11 mouse cellular contexts compared by ENCODE assay signal in genomic region chr2:122233341-122233740, GRCm38 (mm10). TPM values are rescaled to one million over a fixed set of nuclear protein-coding genes. Genes with fewer than 3 reads are reported as not detected.
A peak's percentile ranks its signal among the peaks of the same experiment; 100 is the strongest.
DNase-seq lines count a peak whose midpoint lies in the region; ATAC-seq lines count a peak whose summit lies in the region.
"Had no signal": no experiment of that assay in that cellular context is flagged by ENCODE, and none has a peak within 500 bp of the region (broad histone marks: within the 10 kb centered on the region; RNA-seq: fewer than 3 reads in every experiment).

No protein-coding gene starts in this region.

- no peak for ATAC-seq in limb, embryonic 12.5 days (ENCODE audit: insufficient number of reproducible peaks, insufficient read depth, low FRiP score, low TSS enrichment, low read depth)
- ATAC-seq in forebrain, embryonic 16.5 days = peak; percentile 0; the same call in 1 of the 2 replicates
- 0 out of 2 replicates have a peak, but pooled peaks have one; percentile 1 for ATAC-seq in midbrain, embryonic 15.5 days (replicated peaks)

- H3K4me1 ChIP-seq in limb, embryonic 12.5 days (replicated peaks) = peaks cover 4% of the 10 kb centered on the region
- H3K4me1 ChIP-seq in limb, embryonic 10.5 days = peaks cover 11% of the 10 kb centered on the region
- H3K4me1 ChIP-seq in forebrain, embryonic 16.5 days (replicated peaks; ENCODE audit: control insufficient read depth, insufficient read depth, low read length) = no peaks in the 10 kb centered on the region; the same call in 1 of the 2 replicates
- peaks cover 8% of the 10 kb centered on the region; the same call in 1 of the 2 replicates for H3K4me1 ChIP-seq in midbrain, embryonic 15.5 days

- no peak for DNase-seq in limb, embryonic 10.5 days (ENCODE audit: low spot score)
- DNase-seq in NIH3T3 (ENCODE audit: low read depth) = peak; percentile 41
- DNase-seq in urinary bladder, postnatal 4 days (ENCODE audit: low spot score in 2 of 2) = no peak
- no peak for DNase-seq in layer of hippocampus, adult 9-10 months (ENCODE audit: low spot score)
- DNase-seq in cerebellum, adult 9-11 months = no peak
- DNase-seq: spleen, adult 18-20 months had no signal

- WGBS in limb, embryonic 12.5 days = 49% methylated on average over 5 of the region's 5 CpGs
- 65% methylated on average over 5 of the region's 5 CpGs for WGBS in limb, embryonic 10.5 days
- WGBS in forebrain, embryonic 16.5 days = 58% methylated on average over 5 of the region's 5 CpGs
- 59% methylated on average over 5 of the region's 5 CpGs for WGBS in midbrain, embryonic 15.5 days

- no peaks in the 10 kb centered on the region for H3K9me3 ChIP-seq in limb, embryonic 12.5 days
- no peaks in the 10 kb centered on the region for H3K9me3 ChIP-seq in limb, embryonic 10.5 days (replicated peaks)
- H3K9me3 ChIP-seq in forebrain, embryonic 16.5 days (ENCODE audit: control insufficient read depth, low read length) = no peaks in the 10 kb centered on the region
- H3K9me3 ChIP-seq in midbrain, embryonic 15.5 days = no peaks in the 10 kb centered on the region

- H3K27me3 ChIP-seq in limb, embryonic 12.5 days = no peaks in the 10 kb centered on the region
- 0 out of 2 replicates have a peak, but pooled peaks cover 4% of the 10 kb centered on the region for H3K27me3 ChIP-seq in limb, embryonic 10.5 days (ENCODE audit: low read depth, poor library complexity, severe bottlenecking)
- H3K27me3 ChIP-seq in forebrain, embryonic 16.5 days (replicated peaks; ENCODE audit: control insufficient read depth, insufficient read depth, low read length) = no peaks in the 10 kb centered on the region
- H3K27me3 ChIP-seq in midbrain, embryonic 15.5 days (replicated peaks) = no peaks in the 10 kb centered on the region

- H3K9ac ChIP-seq in limb, embryonic 12.5 days (replicated peaks) = no peak overlapping the region
- no peak overlapping the region for H3K9ac ChIP-seq in forebrain, embryonic 16.5 days (replicated peaks; ENCODE audit: low read depth, low read length)
- H3K9ac ChIP-seq in midbrain, embryonic 15.5 days = no peak overlapping the region

- H3K27ac ChIP-seq in limb, embryonic 12.5 days = no peak overlapping the region
- H3K27ac ChIP-seq in limb, embryonic 10.5 days = no peak overlapping the region
- no peak overlapping the region for H3K27ac ChIP-seq in forebrain, embryonic 16.5 days (ENCODE audit: low read length)
- H3K27ac ChIP-seq in midbrain, embryonic 15.5 days = no peak overlapping the region

- H3K36me3 ChIP-seq in limb, embryonic 12.5 days = no peaks in the 10 kb centered on the region
- H3K36me3 ChIP-seq in limb, embryonic 10.5 days = no peaks in the 10 kb centered on the region
- H3K36me3 ChIP-seq in forebrain, embryonic 16.5 days (ENCODE audit: control insufficient read depth, insufficient read depth) = no peaks in the 10 kb centered on the region
- no peaks in the 10 kb centered on the region for H3K36me3 ChIP-seq in midbrain, embryonic 15.5 days (replicated peaks)

- H3K4me2 ChIP-seq in limb, embryonic 12.5 days = peak overlapping the region; percentile 87
- H3K4me2 ChIP-seq in forebrain, embryonic 16.5 days (ENCODE audit: low read length) = no peak overlapping the region
- peak overlapping the region; percentile 73; the same call in 1 of the 2 replicates for H3K4me2 ChIP-seq in midbrain, embryonic 15.5 days

- peak overlapping the region; percentile 55; the same call in 1 of the 2 replicates for H3K4me3 ChIP-seq in limb, embryonic 12.5 days (replicated peaks)
- H3K4me3 ChIP-seq in limb, embryonic 10.5 days = no peak overlapping the region
- H3K4me3 ChIP-seq in forebrain, embryonic 16.5 days (replicated peaks; ENCODE audit: low read length) = no peak overlapping the region
- H3K4me3 ChIP-seq in midbrain, embryonic 15.5 days = peak overlapping the region; percentile 60; the same call in 1 of the 2 replicates

RNA-seq across cellular contexts. Expression of gene Sord, which starts 1.2 kb away (rescaled TPM):
- polyA plus RNA-seq in limb, embryonic 12.5 days (2016; fragmentation: Nextera tagmentation; extraction: Ambion mirVana) = 16.6 and 18.7 TPM in 2 replicates
- polyA plus RNA-seq in limb, embryonic 10.5 days (2016; fragmentation: Nextera tagmentation; extraction: Ambion mirVana) = 15.4 and 17.7 TPM in 2 replicates
- polyA plus RNA-seq in forebrain, embryonic 16.5 days (2015; fragmentation: Nextera tagmentation; extraction: Ambion mirVana) = 16.2 and 16.4 TPM in 2 replicates
- 20.5 and 22.2 TPM in 2 replicates for polyA plus RNA-seq in midbrain, embryonic 15.5 days (2015; fragmentation: Nextera tagmentation; extraction: Ambion mirVana)

RNA-seq across cellular contexts. Expression of gene Terb2, which starts 47.3 kb away (rescaled TPM):
- not detected in 2 replicates for polyA plus RNA-seq in limb, embryonic 12.5 days (2016; fragmentation: Nextera tagmentation; extraction: Ambion mirVana)
- not detected in 2 replicates for polyA plus RNA-seq in limb, embryonic 10.5 days (2016; fragmentation: Nextera tagmentation; extraction: Ambion mirVana)
- polyA plus RNA-seq in forebrain, embryonic 16.5 days (2015; fragmentation: Nextera tagmentation; extraction: Ambion mirVana) = not detected in 2 replicates
- polyA plus RNA-seq in midbrain, embryonic 15.5 days (2015; fragmentation: Nextera tagmentation; extraction: Ambion mirVana) = not detected in 2 replicates
- polyA plus RNA-seq: limb, embryonic 14.5 days; neural tube, embryonic 11.5 days had no signal

RNA-seq across cellular contexts. Expression of gene Patl2, which starts 47.4 kb away (rescaled TPM):
- not detected in 2 replicates for polyA plus RNA-seq in limb, embryonic 12.5 days (2016; fragmentation: Nextera tagmentation; extraction: Ambion mirVana)
- polyA plus RNA-seq in limb, embryonic 10.5 days (2016; fragmentation: Nextera tagmentation; extraction: Ambion mirVana) = not detected in 2 replicates
- polyA plus RNA-seq in forebrain, embryonic 16.5 days (2015; fragmentation: Nextera tagmentation; extraction: Ambion mirVana) = not detected in 2 replicates
- polyA plus RNA-seq in midbrain, embryonic 15.5 days (2015; fragmentation: Nextera tagmentation; extraction: Ambion mirVana) = not detected in 2 replicates
- polyA plus RNA-seq: neural tube, embryonic 11.5 days had no signal

Comparison
In these comparisons a context has a peak if more than half of its experiments do, and no peak if none do; other contexts are left out.
1. H3K4me3 ChIP-seq: peak in limb, embryonic 12.5 days (single experiment) and midbrain, embryonic 15.5 days (single experiment); none in limb, embryonic 10.5 days (single experiment) and forebrain, embryonic 16.5 days (single experiment).